Mouse (Mus musculus) gonadal fat pad, adult 2 months (tissue): Measurements from ENCODE around the gene Kdelr3. TPM values are rescaled to one million over a fixed set of nuclear protein-coding genes. Genes with fewer than 3 reads are reported as not detected.

Experiments used
- DNase-seq: peaks from one replicate; pipeline ENCODE4 v3.0.0-alpha.2; 2012; ENCODE audit warnings: low read depth
- polyA plus RNA-seq: library from polyadenylated mRNA; depleted of rRNA; stranded (reverse); fragments of >200 nt; gene quantifications from 2 replicates; pipeline ENCODE4 v1.2.3, GENCODE M21; 2012

The Kdelr3 gene
- polyA plus RNA-seq, 1 experiment: 28.6 TPM

DNA sequence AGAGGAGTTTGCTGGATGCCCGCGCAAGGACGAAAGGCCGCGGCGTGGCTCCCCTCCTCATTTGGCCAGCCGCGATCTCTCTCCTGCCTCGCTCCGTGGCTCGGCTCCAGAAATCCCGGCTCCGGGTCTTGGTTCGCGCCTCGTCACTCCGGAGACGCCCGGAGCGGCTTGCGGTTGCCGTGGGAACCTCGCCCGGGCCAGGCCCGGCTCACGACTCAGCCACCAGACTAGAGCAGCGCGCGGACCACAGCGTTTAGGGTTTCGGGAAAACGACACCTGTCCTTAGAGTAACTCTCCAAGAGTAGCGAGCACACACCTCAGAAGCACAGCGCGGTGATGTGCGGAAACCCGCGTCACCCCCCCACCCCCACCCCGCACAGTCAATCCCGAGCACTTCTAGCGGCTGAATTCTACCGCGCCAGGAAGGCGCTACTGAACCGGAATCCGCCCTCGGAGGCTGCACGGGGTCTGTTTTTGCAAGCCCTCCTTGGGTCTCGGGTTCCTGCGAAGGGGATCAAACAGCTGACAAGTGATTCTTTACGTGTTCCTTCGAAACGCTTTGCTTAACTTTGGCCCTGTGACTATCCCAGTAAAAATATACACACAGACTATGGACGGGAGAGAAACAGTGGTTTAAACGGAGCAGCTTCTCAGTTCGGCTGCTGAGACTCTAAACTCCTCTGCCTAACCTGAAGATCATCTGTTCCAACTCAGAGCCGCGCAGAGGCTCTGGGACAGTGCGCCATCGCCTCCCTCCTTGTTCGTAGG lies 4.5 kb upstream of the Kdelr3 start:
- no peak for DNase-seq

DNA sequence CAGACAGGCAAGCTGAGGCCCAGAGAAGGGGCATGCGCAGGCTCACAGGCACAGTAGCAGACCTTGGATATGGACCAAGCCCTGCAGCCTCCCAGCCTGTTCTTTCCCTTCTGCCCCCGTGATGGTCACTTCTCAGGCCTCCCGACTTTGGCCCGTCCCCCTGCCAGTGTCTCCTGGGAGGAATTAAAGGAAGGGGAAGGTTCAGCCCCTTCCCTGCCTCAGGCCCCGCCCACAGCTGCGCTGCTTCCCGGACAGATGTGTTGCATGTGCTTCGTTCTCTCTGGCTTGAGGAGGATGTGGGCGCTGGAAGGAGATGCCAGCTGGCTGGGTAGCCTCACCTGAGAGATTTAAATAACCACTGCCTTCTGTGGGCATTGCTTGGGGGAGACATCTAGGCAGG lies 2.3 kb upstream of the Kdelr3 start:
- no peak for DNase-seq

DNA sequence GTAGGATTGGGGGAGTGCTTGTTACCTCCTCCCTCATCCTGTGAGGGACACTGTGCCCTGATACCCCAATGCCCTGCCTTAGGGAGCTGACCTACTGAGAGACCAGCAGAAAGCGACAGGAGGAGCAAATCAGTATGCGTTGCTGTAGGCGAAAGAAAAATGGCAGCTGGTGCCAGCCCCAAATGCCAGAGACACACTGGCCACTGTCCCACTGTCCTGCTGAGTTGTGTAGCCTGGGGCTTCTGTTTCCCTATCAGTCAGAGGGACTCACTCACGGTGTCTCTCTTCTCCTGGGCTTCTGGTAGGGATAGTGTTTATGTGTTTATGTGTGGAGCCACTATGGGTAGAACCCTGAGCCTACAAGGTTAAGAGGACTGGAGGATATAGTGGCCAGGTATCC lies 1.5 kb downstream of the Kdelr3 start:
- no peak for DNase-seq

DNA sequence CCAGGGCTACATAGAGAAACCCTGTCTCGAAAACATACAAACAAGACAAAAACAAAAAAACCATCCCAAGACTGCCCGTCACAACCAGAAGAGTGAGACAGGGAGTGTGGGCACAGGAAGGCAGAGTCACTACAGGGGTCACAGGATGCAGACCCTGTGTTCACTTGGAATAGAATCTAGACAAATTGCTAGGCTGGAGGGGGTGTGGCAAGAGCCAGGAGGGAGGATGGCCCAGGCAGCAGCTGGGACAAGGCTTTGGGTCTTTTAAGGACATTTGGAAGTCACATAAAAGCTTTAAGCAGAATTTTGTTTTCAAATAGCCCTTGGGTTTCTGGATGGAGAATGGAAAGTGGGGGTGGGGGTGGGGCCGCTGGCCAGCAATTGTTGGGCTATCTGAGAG lies 2.4 kb downstream of the Kdelr3 start:
- no peak for DNase-seq

- no peak for DNase-seq
Observed at GRCm38 (mm10) chr15:79519400-79520220, 3.4 kb downstream of the Kdelr3 start.

GRCm38 (mm10) chr15:79525564-79525963 lies 9.4 kb downstream of the Kdelr3 start:
- DNase-seq: no peak

GRCm38 (mm10) chr15:79525979-79526768 lies 10.0 kb downstream of the Kdelr3 start:
- peak; percentile 76 for DNase-seq

- DNase-seq: no peak
Observed at GRCm38 (mm10) chr15:79527192-79527591, 11.0 kb downstream of the Kdelr3 start.

- peak; percentile 82 for DNase-seq
Observed at GRCm38 (mm10) chr15:79527991-79528639, 11.9 kb downstream of the Kdelr3 start.

GRCm38 (mm10) chr15:79529935-79530334 lies 13.7 kb downstream of the Kdelr3 start:
- DNase-seq: no peak

DNA sequence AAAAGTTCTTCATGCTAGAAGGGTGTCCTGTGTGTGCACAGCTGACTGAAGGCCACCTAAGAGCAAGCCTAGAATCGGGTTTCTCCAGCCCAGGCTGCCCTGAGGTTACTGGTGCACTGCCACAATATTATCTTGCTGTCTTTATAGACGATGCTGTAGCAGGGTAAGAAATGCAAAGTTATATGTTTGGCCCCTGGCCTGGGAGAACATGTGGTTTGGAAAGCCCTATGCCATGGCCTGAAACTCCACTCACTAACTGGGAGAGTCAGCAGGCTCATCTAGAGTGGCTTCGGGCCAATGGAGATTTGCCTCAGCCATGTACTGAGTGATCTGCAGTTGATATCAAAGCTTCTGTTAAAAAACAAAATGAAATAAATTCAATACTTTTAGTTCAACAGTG lies 17.6 kb downstream of the Kdelr3 start:
- DNase-seq: no peak

GRCm38 (mm10) chr15:79543968-79544367 lies 27.8 kb downstream of the Kdelr3 start:
- DNase-seq: no peak

DNA sequence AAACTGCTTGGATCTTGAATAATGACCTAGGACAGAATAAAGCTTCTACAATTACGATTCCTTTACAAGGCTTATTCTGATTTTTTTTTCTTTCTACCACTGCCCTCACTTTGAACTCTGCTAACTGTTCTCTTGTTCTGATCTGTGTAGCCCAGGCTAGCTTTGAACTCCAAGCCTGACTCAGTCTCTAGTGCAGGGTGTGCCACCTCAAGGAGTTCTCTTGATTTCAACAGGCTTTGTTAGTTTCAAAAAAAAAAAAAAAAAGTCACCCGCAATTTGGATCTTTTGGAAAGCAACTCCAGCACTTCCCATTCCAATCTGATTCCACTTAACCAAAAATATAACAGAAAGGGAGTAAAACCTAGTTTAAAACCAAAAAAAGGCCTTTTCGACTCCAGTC lies 29.3 kb downstream of the Kdelr3 start:
- no peak for DNase-seq

DNA sequence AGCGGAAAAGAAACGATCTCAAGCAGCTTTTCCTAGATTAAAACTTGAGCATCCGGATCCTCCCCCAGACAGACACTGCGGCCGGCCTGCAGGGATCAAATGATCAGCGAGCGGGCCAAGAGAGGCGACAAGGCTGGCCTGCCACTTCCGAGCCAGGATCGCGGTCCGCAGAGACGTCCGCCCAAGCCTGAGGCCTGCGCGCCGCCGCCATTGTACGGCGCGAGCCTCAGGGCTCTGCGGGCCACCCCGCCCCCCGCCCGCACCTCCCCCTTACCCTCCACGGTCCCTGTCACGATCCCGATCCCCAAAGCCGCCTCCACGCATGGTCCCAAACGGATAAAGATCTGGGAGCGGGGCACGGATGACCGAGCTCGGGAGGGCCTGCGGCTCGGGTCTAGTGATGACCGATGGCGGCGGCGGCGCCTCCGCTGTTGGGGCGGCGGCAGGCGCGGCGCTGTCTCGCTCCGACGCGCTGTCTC lies 29.7 kb downstream of the Kdelr3 start:
- DNase-seq: no peak

GRCm38 (mm10) chr15:79546410-79547288 lies 30.4 kb downstream of the Kdelr3 start, which contains the start of gene Ddx17:
Gene Ddx17, minus strand, starts transcription at chr15:79546741.
- DNase-seq: peak; percentile 59

- DNase-seq: peak; percentile 63
Observed at GRCm38 (mm10) chr15:79547289-79547820, 31.1 kb downstream of the Kdelr3 start.

- no peak for DNase-seq
Observed at GRCm38 (mm10) chr15:79548226-79548625, 32.0 kb downstream of the Kdelr3 start.

DNA sequence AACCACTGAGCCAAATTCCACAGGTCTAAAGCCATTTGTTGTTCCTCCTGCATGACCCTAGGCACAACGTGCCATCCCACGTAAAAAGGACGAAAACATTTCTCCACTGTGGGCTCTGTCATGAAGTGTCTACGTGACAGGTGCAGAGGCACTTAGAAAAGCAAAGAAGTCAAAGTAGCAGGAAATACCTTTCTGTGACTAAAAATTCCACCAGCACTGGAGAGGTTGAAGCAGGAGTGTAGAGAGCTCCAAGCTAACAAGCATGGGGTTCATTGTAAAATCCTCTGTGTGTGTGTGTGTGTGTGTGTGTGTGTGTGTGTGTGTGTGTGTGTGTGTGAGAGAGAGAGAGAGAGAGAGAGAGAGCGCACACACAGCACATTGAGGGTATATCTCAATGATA lies 36.4 kb downstream of the Kdelr3 start:
- DNase-seq: no peak

GRCm38 (mm10) chr15:79559649-79560048 lies 43.4 kb downstream of the Kdelr3 start:
- DNase-seq: no peak

DNA sequence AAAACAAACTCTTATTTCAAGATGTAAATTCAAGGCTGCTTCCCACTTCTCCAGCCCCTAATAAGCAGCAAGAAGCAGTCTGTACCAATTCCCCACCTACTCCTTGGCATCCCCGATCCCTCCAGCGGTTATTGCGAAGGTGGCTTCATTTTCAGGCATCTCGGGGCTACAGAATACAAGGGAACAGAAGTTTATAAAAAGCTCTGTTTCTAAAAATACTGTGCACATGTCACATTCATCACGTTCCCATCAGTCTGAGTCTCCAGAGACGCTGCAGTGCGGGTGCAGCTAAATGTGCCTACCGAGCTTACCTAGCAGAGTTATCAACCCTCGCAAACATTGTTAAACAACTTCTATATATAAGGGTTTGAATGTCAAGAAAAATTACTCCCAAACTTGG lies 46.2 kb downstream of the Kdelr3 start:
- DNase-seq: no peak
